Mouse (Mus musculus): ENCODE measurements at regions not wholly inside any gene's neighbourhood (a gene's known extent, or its start where the extent isn't known, plus 50 kb on each side); places are given as distances from the start of the nearest gene placed in this dataset.
"Not testable (repeated sequence)": the region's sequence is repeated elsewhere in the genome, so short reads cannot be mapped to it uniquely, and the experiment has no call there.

DNA sequence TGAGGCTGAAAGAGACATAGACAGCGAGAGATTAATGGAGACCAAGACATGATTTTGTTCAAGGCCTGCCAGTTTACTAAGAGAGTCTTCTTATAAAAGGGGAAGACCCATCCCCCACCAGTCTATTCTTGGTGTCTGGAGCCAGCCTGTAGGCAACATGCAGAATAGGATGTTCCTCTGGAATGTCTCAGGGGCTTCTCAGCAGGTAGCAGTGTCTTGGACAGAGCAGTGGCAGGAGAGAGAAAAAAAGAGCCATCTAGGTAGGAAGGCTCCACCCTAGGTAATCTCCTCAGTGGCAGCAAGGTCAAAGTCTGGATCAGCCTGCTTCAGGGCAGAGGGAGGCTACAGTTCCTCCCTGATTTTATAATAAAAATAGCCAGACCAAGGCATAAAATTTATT is 607.4 kb upstream of the Ghitm start:
- not testable (repeated sequence) for TF ChIP-seq POLR2A (IDR thresholded peaks at IDR 0.05; ENCODE audit: control insufficient read depth, low read depth, low read length); CTCF (IDR thresholded peaks at IDR 0.05; ENCODE audit: control insufficient read depth, insufficient read depth, insufficient replicate concordance, low read depth, low read length)
